Comparison of ENCODE assay signal across 13 mouse cellular contexts in genomic region chr10:124370994-124371393, GRCm38 (mm10).
"Had no signal": no experiment of that assay in that cellular context is flagged by ENCODE, and none has a peak within 500 bp of the region (broad histone marks: within the 10 kb centered on the region; RNA-seq: fewer than 3 reads in every experiment).

No protein-coding gene starts in this region.

- ATAC-seq: intestine, postnatal 0 days; midbrain, embryonic 15.5 days had no signal

- DNase-seq: kidney, adult 2 months; kidney, postnatal 25 days; layer of hippocampus, adult 9-11 months; layer of hippocampus, postnatal 36 days; liver, embryonic 13.5 days; lung, adult 2 months; lung, postnatal 14 days; lung, postnatal 4 days; thymus, adult 2 months; thymus, postnatal 14 days; thymus, postnatal 4 days had no signal
